Mouse (Mus musculus): ENCODE measurements around the gene St5. TPM values are rescaled to one million over a fixed set of nuclear protein-coding genes. Genes with fewer than 3 reads are reported as not detected.

Gene St5
- total and polyA plus RNA-seq, 2 experiments from 2014 or later = 12.3 to 18.0 TPM

GRCm38 (mm10) chr7:109584467-109584866, 118.9 kb downstream of the St5 start:
- Histone ChIP-seq H3K4me1 (ENCODE audit: insufficient read depth) (no peaks in the 10 kb centered on the region), H3K9me3 (ENCODE audit: low read length) (no peaks in the 10 kb centered on the region), H3K27me3 (ENCODE audit: insufficient read depth, low read length) (no peaks in the 10 kb centered on the region), H3K9ac (no peak overlapping the region), H3K27ac (ENCODE audit: low read depth, low read length) (no peak overlapping the region), H3K4me3 (ENCODE audit: low read depth, low read length) (no peak overlapping the region), H3K4me2 (ENCODE audit: low read depth) (no peak overlapping the region), H3K36me3 (ENCODE audit: insufficient read depth) (no peaks in the 10 kb centered on the region)
- 91% methylated on average over 1 of the region's 1 CpGs for WGBS
- DNase-seq (no peak), ATAC-seq (no peak)
- TF ChIP-seq CTCF (IDR thresholded peaks at IDR 0.05; ENCODE audit: low read depth) = no peak

- Histone ChIP-seq H3K9me3 (ENCODE audit: low read length) (no peaks in the 10 kb centered on the region), H3K27ac (ENCODE audit: low read depth, low read length) (no peak overlapping the region), H3K27me3 (ENCODE audit: insufficient read depth, low read length) (no peaks in the 10 kb centered on the region), H3K4me3 (ENCODE audit: low read depth, low read length) (no peak overlapping the region), H3K36me3 (ENCODE audit: insufficient read depth) (no peaks in the 10 kb centered on the region), H3K9ac (no peak overlapping the region), H3K4me2 (ENCODE audit: low read depth) (no peak overlapping the region), H3K4me1 (ENCODE audit: insufficient read depth) (0 out of 2 replicates have a peak, but pooled peaks cover 6% of the 10 kb centered on the region)
- TF ChIP-seq CTCF (IDR thresholded peaks at IDR 0.05; ENCODE audit: low read depth) = no peak
- DNase-seq (no peak), ATAC-seq (no peak)
- 81% methylated on average over 4 of the region's 4 CpGs for WGBS
These were observed 122.9 kb downstream of the St5 start for GRCm38 (mm10) chr7:109580489-109580888.

- no peak for TF ChIP-seq CTCF (IDR thresholded peaks at IDR 0.05; ENCODE audit: low read depth)
- no peak overlapping the region for H3K9ac ChIP-seq
- H3K27me3 ChIP-seq (ENCODE audit: insufficient read depth, low read length) = no peaks in the 10 kb centered on the region
- DNase-seq (peak; percentile 13), ATAC-seq (peak; percentile 44; the same call in 1 of the 2 replicates)
- WGBS = 33% methylated on average over 6 of the region's 6 CpGs
- H3K4me3 ChIP-seq (ENCODE audit: low read depth, low read length) = no peak overlapping the region
- no peaks in the 10 kb centered on the region for H3K36me3 ChIP-seq (ENCODE audit: insufficient read depth)
- no peak overlapping the region for H3K4me2 ChIP-seq (ENCODE audit: low read depth)
- 0 out of 2 replicates have a peak, but pooled peaks cover 6% of the 10 kb centered on the region for H3K4me1 ChIP-seq (ENCODE audit: insufficient read depth)
- no peak overlapping the region for H3K27ac ChIP-seq (ENCODE audit: low read depth, low read length)
- H3K9me3 ChIP-seq (ENCODE audit: low read length) = no peaks in the 10 kb centered on the region
These were observed 123.7 kb downstream of the St5 start for GRCm38 (mm10) chr7:109579585-109580307.

- ATAC-seq = no peak
- Histone ChIP-seq H3K4me2 (ENCODE audit: low read depth) (no peak overlapping the region), H3K9me3 (ENCODE audit: low read length) (no peaks in the 10 kb centered on the region), H3K4me3 (ENCODE audit: low read depth, low read length) (no peak overlapping the region), H3K27me3 (ENCODE audit: insufficient read depth, low read length) (no peaks in the 10 kb centered on the region), H3K36me3 (ENCODE audit: insufficient read depth) (no peaks in the 10 kb centered on the region), H3K27ac (ENCODE audit: low read depth, low read length) (no peak overlapping the region), H3K9ac (no peak overlapping the region), H3K4me1 (ENCODE audit: insufficient read depth) (0 out of 2 replicates have a peak, but pooled peaks cover 6% of the 10 kb centered on the region)
- no peak for TF ChIP-seq CTCF (IDR thresholded peaks at IDR 0.05; ENCODE audit: low read depth)
- WGBS = 36% methylated on average over 2 of the region's 2 CpGs
- DNase-seq = no peak
These were observed 124.4 kb downstream of the St5 start for GRCm38 (mm10) chr7:109578880-109579584.

GRCm38 (mm10) chr7:109576321-109577314, 126.8 kb downstream of the St5 start:
- H3K4me3 ChIP-seq (ENCODE audit: low read depth, low read length) = no peak overlapping the region
- no peaks in the 10 kb centered on the region for H3K9me3 ChIP-seq (ENCODE audit: low read length)
- DNase-seq (peak; percentile 28), ATAC-seq (peak; percentile 71)
- TF ChIP-seq CTCF (IDR thresholded peaks at IDR 0.05; ENCODE audit: low read depth) = no peak
- no peaks in the 10 kb centered on the region for H3K27me3 ChIP-seq (ENCODE audit: insufficient read depth, low read length)
- H3K9ac ChIP-seq = no peak overlapping the region
- 0 out of 2 replicates have a peak, but pooled peaks cover 6% of the 10 kb centered on the region for H3K4me1 ChIP-seq (ENCODE audit: insufficient read depth)
- H3K4me2 ChIP-seq (ENCODE audit: low read depth) = no peak overlapping the region
- H3K27ac ChIP-seq (ENCODE audit: low read depth, low read length) = no peak overlapping the region
- no peaks in the 10 kb centered on the region for H3K36me3 ChIP-seq (ENCODE audit: insufficient read depth)
- 49% methylated on average over 11 of the region's 11 CpGs for WGBS

GRCm38 (mm10) chr7:109574166-109574565, 129.2 kb downstream of the St5 start:
- no peak overlapping the region for H3K4me3 ChIP-seq (ENCODE audit: low read depth, low read length)
- H3K4me1 ChIP-seq (ENCODE audit: insufficient read depth) = 0 out of 2 replicates have a peak, but pooled peaks cover 6% of the 10 kb centered on the region
- TF ChIP-seq CTCF (IDR thresholded peaks at IDR 0.05; ENCODE audit: low read depth) = no peak
- H3K9ac ChIP-seq = no peak overlapping the region
- WGBS = 94% methylated on average over 7 of the region's 7 CpGs
- no peaks in the 10 kb centered on the region for H3K36me3 ChIP-seq (ENCODE audit: insufficient read depth)
- H3K9me3 ChIP-seq (ENCODE audit: low read length) = no peaks in the 10 kb centered on the region
- ATAC-seq (no peak), DNase-seq (no peak)
- H3K27ac ChIP-seq (ENCODE audit: low read depth, low read length) = no peak overlapping the region
- H3K4me2 ChIP-seq (ENCODE audit: low read depth) = no peak overlapping the region
- no peaks in the 10 kb centered on the region for H3K27me3 ChIP-seq (ENCODE audit: insufficient read depth, low read length)

All from forebrain, postnatal 0 days (tissue).